Comparison of ENCODE assay signal across 7 mouse cellular contexts in genomic region chr6:136172801-136173190, GRCm38 (mm10). TPM values are rescaled to one million over a fixed set of nuclear protein-coding genes. Genes with fewer than 3 reads are reported as not detected.
A peak's percentile ranks its signal among the peaks of the same experiment; 100 is the strongest.
DNase-seq lines count a peak whose midpoint lies in the region; ATAC-seq and TF ChIP-seq lines count a peak whose summit lies in the region.

No protein-coding gene starts in this region.

- TF ChIP-seq CTCF in left cerebral cortex, adult 2 months (IDR thresholded peaks at IDR 0.05), result no peak
- no peak for TF ChIP-seq CTCF in olfactory bulb, adult 2 months (IDR thresholded peaks at IDR 0.05; ENCODE audit: insufficient read depth, low read depth, low read length)
- no peak for TF ChIP-seq CTCF in thymus, adult 2 months (IDR thresholded peaks at IDR 0.05; ENCODE audit: borderline replicate concordance, control insufficient read depth, extremely low read depth, insufficient read depth, low read length, poor library complexity)

- H3K4me2 ChIP-seq in embryonic facial prominence, embryonic 12.5 days (replicated peaks), result peak overlapping the region; percentile 97
- peak overlapping the region; percentile 82 for H3K4me2 ChIP-seq in hindbrain, embryonic 16.5 days (ENCODE audit: low read length)

- intact Hi-C loops in left cerebral cortex, adult 2 months (cut with DNase I), result loop anchor here (1.0 to 10.0 kb wide), 8 partner anchors 70 to 755 kb away; no protein-coding TSS in a partner anchor

- 1% methylated on average over 15 of the region's 15 CpGs for WGBS in embryonic facial prominence, embryonic 12.5 days
- WGBS in hindbrain, embryonic 16.5 days, result 1% methylated on average over 15 of the region's 15 CpGs
- WGBS in olfactory bulb, adult 2 months, result under 1% methylated on average over 15 of the region's 15 CpGs
- 9% methylated on average over 15 of the region's 15 CpGs for WGBS in thymus, adult 2 months

- no peak for DNase-seq in left cerebral cortex, adult 2 months (ENCODE audit: extremely low spot score in 1 of 2, low spot score in 2 of 2)
- DNase-seq in left cerebral cortex, adult 11 months (ENCODE audit: low spot score), result no peak
- DNase-seq in thymus, adult 2 months, result no peak
- no peak for DNase-seq in spleen, adult 12 weeks (ENCODE audit: low spot score)

- peak overlapping the region; percentile 60 for H3K4me3 ChIP-seq in left cerebral cortex, adult 2 months
- peak overlapping the region; percentile 47 for H3K4me3 ChIP-seq in embryonic facial prominence, embryonic 12.5 days
- H3K4me3 ChIP-seq in hindbrain, embryonic 16.5 days (ENCODE audit: low read length), result peak overlapping the region; percentile 64
- H3K4me3 ChIP-seq in olfactory bulb, adult 2 months (ENCODE audit: insufficient read depth, low read depth, low read length), result peak overlapping the region; percentile 62
- H3K4me3 ChIP-seq in thymus, adult 2 months (ENCODE audit: control insufficient read depth, insufficient read depth, low read length), result no peak overlapping the region

- H3K9me3 ChIP-seq in embryonic facial prominence, embryonic 12.5 days, result no peaks in the 10 kb centered on the region
- H3K9me3 ChIP-seq in hindbrain, embryonic 16.5 days (ENCODE audit: control insufficient read depth, low read length), result no peaks in the 10 kb centered on the region

- H3K4me1 ChIP-seq in embryonic facial prominence, embryonic 12.5 days, result peaks cover 12% of the 10 kb centered on the region; the same call in 1 of the 2 replicates
- peaks cover 12% of the 10 kb centered on the region for H3K4me1 ChIP-seq in hindbrain, embryonic 16.5 days (ENCODE audit: control insufficient read depth, insufficient read depth, low read depth, low read length)
- H3K4me1 ChIP-seq in olfactory bulb, adult 2 months (ENCODE audit: control insufficient read depth, insufficient read depth, low read length), result peaks cover 5% of the 10 kb centered on the region
- H3K4me1 ChIP-seq in thymus, adult 2 months (replicated peaks; ENCODE audit: control insufficient read depth, insufficient read depth, low read length), result no peaks in the 10 kb centered on the region

- H3K36me3 ChIP-seq in embryonic facial prominence, embryonic 12.5 days, result no peaks in the 10 kb centered on the region
- no peaks in the 10 kb centered on the region for H3K36me3 ChIP-seq in hindbrain, embryonic 16.5 days (ENCODE audit: control insufficient read depth, insufficient read depth, low read length)
- no peaks in the 10 kb centered on the region for H3K36me3 ChIP-seq in thymus, adult 2 months (ENCODE audit: control insufficient read depth, insufficient read depth, low read length)

- no peak for ATAC-seq in embryonic facial prominence, embryonic 12.5 days (ENCODE audit: insufficient number of reproducible peaks, insufficient read depth, low FRiP score, low TSS enrichment)
- ATAC-seq in hindbrain, embryonic 16.5 days, result peak; percentile 31

- H3K27ac ChIP-seq in left cerebral cortex, adult 2 months, result peak overlapping the region; percentile 98
- H3K27ac ChIP-seq in embryonic facial prominence, embryonic 12.5 days, result no peak overlapping the region
- peak overlapping the region; percentile 85 for H3K27ac ChIP-seq in hindbrain, embryonic 16.5 days (ENCODE audit: low read depth, low read length)
- peak overlapping the region; percentile 97 for H3K27ac ChIP-seq in olfactory bulb, adult 2 months (ENCODE audit: insufficient read depth, low read depth, low read length)
- H3K27ac ChIP-seq in thymus, adult 2 months (ENCODE audit: control insufficient read depth, insufficient read depth, low read length), result no peak overlapping the region

- TF ChIP-seq POLR2A in olfactory bulb, adult 2 months (IDR thresholded peaks at IDR 0.05; ENCODE audit: insufficient read depth, low read depth, low read length), result no peak
- no peak for TF ChIP-seq POLR2A in thymus, adult 2 months (IDR thresholded peaks at IDR 0.05; ENCODE audit: control insufficient read depth, extremely low read depth, insufficient read depth, low read length, poor library complexity)

- H3K27me3 ChIP-seq in embryonic facial prominence, embryonic 12.5 days, result peaks cover 45% of the 10 kb centered on the region
- no peaks in the 10 kb centered on the region for H3K27me3 ChIP-seq in hindbrain, embryonic 16.5 days (replicated peaks; ENCODE audit: control insufficient read depth, insufficient read depth, low read length)
- no peaks in the 10 kb centered on the region for H3K27me3 ChIP-seq in thymus, adult 2 months (ENCODE audit: control insufficient read depth, insufficient read depth, low read length)

- 0 out of 2 replicates have a peak overlapping the region, but pooled peaks have one; percentile 8 for H3K9ac ChIP-seq in embryonic facial prominence, embryonic 12.5 days
- peak overlapping the region; percentile 75 for H3K9ac ChIP-seq in hindbrain, embryonic 16.5 days (ENCODE audit: low read depth, low read length)

RNA-seq across cellular contexts. Expression of gene Grin2b, which starts 0.5 kb away (rescaled TPM):
- total RNA-seq in left cerebral cortex, adult 2 months (2021), result 100 to 1,000 TPM; 300 to 306 TPM
- polyA plus RNA-seq in embryonic facial prominence, embryonic 12.5 days (2016; fragmentation: Nextera tagmentation; extraction: Ambion mirVana), result 2.7 and 3.3 TPM in 2 replicates
- polyA plus RNA-seq in hindbrain, embryonic 16.5 days (2015; fragmentation: Nextera tagmentation; extraction: Ambion mirVana), result 56.1 and 62.5 TPM in 2 replicates
- polyA plus RNA-seq in olfactory bulb, adult 2 months (2012; ENCODE audit: insufficient read depth, insufficient read length, low replicate concordance, missing spikeins), result 76.8 and 120 TPM in 2 replicates
- polyA plus RNA-seq in thymus, adult 2 months (2012; rRNA removed), result under 0.01 TPM in 2 replicates

Comparison
In these comparisons a context has a peak if more than half of its experiments do, and no peak if none do; other contexts are left out.
1. H3K27ac ChIP-seq: peak in left cerebral cortex, adult 2 months (single experiment), hindbrain, embryonic 16.5 days (single experiment) and olfactory bulb, adult 2 months (single experiment); none in embryonic facial prominence, embryonic 12.5 days (single experiment) and thymus, adult 2 months (single experiment).
2. RNA of gene Grin2b, which starts 0.5 kb away (polyA plus RNA-seq): 76.8 to 120 TPM in olfactory bulb, adult 2 months and 56.1 to 62.5 TPM in hindbrain, embryonic 16.5 days; 2.7 to 3.3 TPM in embryonic facial prominence, embryonic 12.5 days and under 0.01 TPM in thymus, adult 2 months; every median in the first group is over 10 times any median in the second.